Mouse (Mus musculus) CH12F3 (cell line): ENCODE results near the gene Rbp1.

ENCODE experiments used
- in situ Hi-C: fragments of 300-500 bp; cut with MboI; formaldehyde crosslinking; loops from 2 replicates; pipeline ENCODE4 v1.14.3; 2020; ENCODE audit warnings: low sequenced_read_pairs

Gene Rbp1

GRCm38 (mm10) chr9:98424291-98424690, 1.5 kb downstream of the Rbp1 start:
- in situ Hi-C loops: no loop called here

- in situ Hi-C loops: no loop called here
Observed at GRCm38 (mm10) chr9:98424725-98425210, 2.0 kb downstream of the Rbp1 start.

GRCm38 (mm10) chr9:98425351-98425880, 2.7 kb downstream of the Rbp1 start:
- in situ Hi-C loops: no loop called here

- in situ Hi-C loops: no loop called here
Observed at GRCm38 (mm10) chr9:98427906-98428517, 5.3 kb downstream of the Rbp1 start.

GRCm38 (mm10) chr9:98428783-98429182, 6.0 kb downstream of the Rbp1 start:
- in situ Hi-C loops: no loop called here

GRCm38 (mm10) chr9:98429806-98430205, 7.0 kb downstream of the Rbp1 start:
- in situ Hi-C loops: no loop called here

- in situ Hi-C loops: no loop called here
Observed at GRCm38 (mm10) chr9:98430528-98430927, 7.8 kb downstream of the Rbp1 start.

GRCm38 (mm10) chr9:98433021-98433420, 10.3 kb downstream of the Rbp1 start:
- in situ Hi-C loops: no loop called here

GRCm38 (mm10) chr9:98433956-98434588, 11.3 kb downstream of the Rbp1 start:
- in situ Hi-C loops: no loop called here

GRCm38 (mm10) chr9:98437819-98438218, 15.1 kb downstream of the Rbp1 start:
- in situ Hi-C loops: no loop called here

- in situ Hi-C loops: no loop called here
Observed at GRCm38 (mm10) chr9:98439091-98439490, 16.3 kb downstream of the Rbp1 start.

GRCm38 (mm10) chr9:98442638-98443037, 19.9 kb downstream of the Rbp1 start:
- in situ Hi-C loops: no loop called here

- in situ Hi-C loops: no loop called here
Observed at GRCm38 (mm10) chr9:98445359-98446149, 22.8 kb downstream of the Rbp1 start.

- in situ Hi-C loops: no loop called here
Observed at GRCm38 (mm10) chr9:98450976-98451375, 28.2 kb downstream of the Rbp1 start.

- in situ Hi-C loops: no loop called here
Observed at GRCm38 (mm10) chr9:98466709-98467108, 43.9 kb downstream of the Rbp1 start.

- in situ Hi-C loops: no loop called here
Observed at GRCm38 (mm10) chr9:98480172-98480749, 57.5 kb downstream of the Rbp1 start.

- in situ Hi-C loops: no loop called here
Observed at GRCm38 (mm10) chr9:98482256-98482655, 59.5 kb downstream of the Rbp1 start.

GRCm38 (mm10) chr9:98485020-98485419, 62.3 kb downstream of the Rbp1 start:
- in situ Hi-C loops: no loop called here

- in situ Hi-C loops: no loop called here
Observed at GRCm38 (mm10) chr9:98485815-98486214, 63.1 kb downstream of the Rbp1 start, which contains the start of gene Rbp2. TSS of gene Rbp2 (plus strand) at chr9:98486115.

GRCm38 (mm10) chr9:98487273-98487672, 64.5 kb downstream of the Rbp1 start:
- in situ Hi-C loops: no loop called here

GRCm38 (mm10) chr9:98489532-98489931, 66.8 kb downstream of the Rbp1 start:
- in situ Hi-C loops: no loop called here
